Mouse (Mus musculus) kidney, embryonic 16.5 days (tissue): ENCODE data around the gene Elmod2. TPM values are rescaled to one million over a fixed set of nuclear protein-coding genes. Genes with fewer than 3 reads are reported as not detected.

ENCODE experiments used
- ATAC-seq: fragments of 200-750 bp; cut with Nextera tagmentation; 2 replicates; pipeline ENCODE4 v1.8.0; 2017; ENCODE audit warnings: moderate TSS enrichment; ENCODE audit not compliant: low FRiP score, low TSS enrichment
- H3K27ac ChIP-seq: fragments of 300-500 bp; sonication (generic); 2 replicates; pipeline ENCODE4 v1.5.1; 2014; ENCODE audit warnings: low read length
- H3K27me3 ChIP-seq: fragments of 300-500 bp; sonication (generic); 2 replicates; pipeline ENCODE4 v1.6.1; 2014; ENCODE audit warnings: low read length, control low read depth, mixed read lengths; ENCODE audit not compliant: insufficient read depth
- H3K36me3 ChIP-seq: fragments of 300-500 bp; sonication (generic); 2 replicates; pipeline ENCODE4 v1.6.1; 2014; ENCODE audit warnings: low read length, control low read depth, mixed read lengths; ENCODE audit not compliant: insufficient read depth
- H3K4me1 ChIP-seq: fragments of 300-500 bp; sonication (generic); 2 replicates; pipeline ENCODE4 v1.6.1; 2014; ENCODE audit warnings: low read length, control low read depth, mixed read lengths; ENCODE audit not compliant: insufficient read depth
- H3K4me2 ChIP-seq: fragments of 300-500 bp; sonication (generic); replicated peaks from 2 replicates; pipeline ENCODE4 v1.6.1; 2014; ENCODE audit warnings: low read depth, low read length
- H3K4me3 ChIP-seq: fragments of 300-500 bp; sonication (generic); 2 replicates; pipeline ENCODE4 v1.5.1; 2014; ENCODE audit warnings: mild to moderate bottlenecking, low read length
- H3K9ac ChIP-seq: fragments of 300-500 bp; sonication (generic); replicated peaks from 2 replicates; pipeline ENCODE4 v1.6.1; 2014; ENCODE audit warnings: low read length
- H3K9me3 ChIP-seq: fragments of 300-500 bp; sonication (generic); 2 replicates; pipeline ENCODE4 v1.6.1; 2016; ENCODE audit warnings: low read length, control low read depth
- WGBS: fragments of 180-500 bp; shearing (Covaris S2); extraction: QIAGEN DNeasy Blood & Tissue Kit; methylation state at CpG from one replicate; pipeline ENCODE4 v1.1.7; 2014; 5-methylcytosine and 5-hydroxymethylcytosine counted together
- polyA plus RNA-seq: library from polyadenylated mRNA; unstranded; fragments of >200 nt; fragmentation: Nextera tagmentation; extraction: Ambion mirVana; gene quantifications from 2 replicates; pipeline ENCODE4 v1.2.1, GENCODE M21; 2015

Elmod2 gene
- polyA plus RNA-seq, 1 experiment from 2014 or later, result 15.4 TPM

DNA sequence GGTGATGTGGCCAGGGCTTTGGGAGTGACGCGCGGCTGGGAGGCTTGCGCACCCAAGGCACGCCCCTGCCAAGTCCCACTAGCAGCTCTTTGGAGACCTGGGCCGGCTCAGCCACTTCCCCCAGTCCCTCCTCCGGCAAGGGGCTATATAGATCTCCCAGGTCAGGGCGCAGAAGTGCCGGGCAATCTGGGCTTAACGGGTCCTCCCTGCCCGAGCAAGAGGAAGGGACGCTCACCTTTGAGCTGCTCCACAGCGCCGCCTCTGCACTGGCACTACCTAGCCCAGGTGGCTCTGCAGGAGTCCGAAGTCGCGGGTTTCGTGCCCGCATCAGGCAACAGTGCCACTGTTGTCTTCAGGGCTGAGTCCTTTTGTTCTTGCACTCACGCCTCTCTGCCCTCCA is 42.1 kb downstream of the Elmod2 start, which contains the start of gene Ucp1:
Gene Ucp1 (plus strand): TSS at position 177 of the 400 bp plus-strand sequence.
- WGBS, result 1% methylated on average over 20 of the region's 20 CpGs
- Histone ChIP-seq H3K9me3 (no peaks in the 10 kb centered on the region), H3K27ac (no peak within 1 kb of the TSS), H3K27me3 (peaks cover 23% of the 10 kb centered on the region), H3K4me2 (peak within 1 kb of the TSS; percentile 57), H3K4me1 (0 out of 2 replicates have a peak, but pooled peaks cover 8% of the 10 kb centered on the region), H3K9ac (0 out of 2 replicates have a peak within 1 kb of the TSS, but pooled peaks have one; percentile 22), H3K36me3 (no peaks in the 10 kb centered on the region), H3K4me3 (peak within 1 kb of the TSS; percentile 42)
- ATAC-seq, result peak; percentile 74

- 79% methylated on average over 8 of the region's 8 CpGs for WGBS
- ATAC-seq, result no peak
Observed at GRCm38 (mm10) chr8:83285391-83285790, 46.9 kb downstream of the Elmod2 start.

DNA sequence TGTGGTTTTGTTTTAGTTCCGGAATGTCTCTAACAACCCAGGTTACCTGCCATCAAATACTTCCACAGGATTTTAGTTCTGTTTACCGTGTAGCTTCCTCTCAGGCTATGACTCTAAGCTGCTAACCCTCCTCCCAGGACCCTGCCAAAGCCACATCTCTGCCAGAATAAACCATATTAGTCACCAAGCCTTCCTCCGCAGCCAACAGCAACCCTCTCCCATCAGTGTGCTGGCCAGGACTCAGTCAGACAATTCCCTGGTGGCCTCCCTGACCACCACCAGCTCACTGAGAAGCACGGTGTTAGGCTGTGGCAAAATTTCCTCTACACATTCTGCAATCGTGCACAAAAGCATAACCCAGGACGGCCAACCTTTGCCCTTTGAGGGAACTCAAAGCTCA is 53.9 kb downstream of the Elmod2 start:
- H3K4me1 ChIP-seq, result 0 out of 2 replicates have a peak, but pooled peaks cover 2% of the 10 kb centered on the region
- no peak overlapping the region for H3K4me2 ChIP-seq
- no peak overlapping the region for H3K27ac ChIP-seq
- H3K4me3 ChIP-seq, result no peak overlapping the region
- H3K27me3 ChIP-seq, result no peaks in the 10 kb centered on the region
- WGBS, result 80% methylated on average over 6 of the region's 6 CpGs
- H3K36me3 ChIP-seq, result no peaks in the 10 kb centered on the region
- H3K9me3 ChIP-seq, result no peaks in the 10 kb centered on the region
- no peak for ATAC-seq
- no peak overlapping the region for H3K9ac ChIP-seq

More at GRCm38 (mm10) chr8:83285391-83285790, 46.9 kb downstream of the Elmod2 start:
- H3K36me3 ChIP-seq, result no peaks in the 10 kb centered on the region
- H3K27me3 ChIP-seq, result peaks cover 18% of the 10 kb centered on the region
- no peaks in the 10 kb centered on the region for H3K9me3 ChIP-seq
- H3K4me1 ChIP-seq, result 0 out of 2 replicates have a peak, but pooled peaks cover 6% of the 10 kb centered on the region
- H3K27ac ChIP-seq, result no peak overlapping the region
- H3K4me2 ChIP-seq, result no peak overlapping the region
- no peak overlapping the region for H3K4me3 ChIP-seq
- no peak overlapping the region for H3K9ac ChIP-seq

GRCm38 (mm10) chr8:83274470-83274869 is 57.8 kb downstream of the Elmod2 start:
- H3K4me1 ChIP-seq, result 0 out of 2 replicates have a peak, but pooled peaks cover 2% of the 10 kb centered on the region
- no peaks in the 10 kb centered on the region for H3K9me3 ChIP-seq
- no peak overlapping the region for H3K4me3 ChIP-seq
- peak; percentile 78 for ATAC-seq
- 37% methylated on average over 11 of the region's 11 CpGs for WGBS
- peaks cover 5% of the 10 kb centered on the region; the same call in 1 of the 2 replicates for H3K36me3 ChIP-seq
- no peak overlapping the region for H3K9ac ChIP-seq
- no peak overlapping the region for H3K27ac ChIP-seq
- no peak overlapping the region; the same call in 1 of the 2 replicates for H3K4me2 ChIP-seq
- no peaks in the 10 kb centered on the region for H3K27me3 ChIP-seq

- Histone ChIP-seq H3K4me1 (0 out of 2 replicates have a peak, but pooled peaks cover 2% of the 10 kb centered on the region), H3K27ac (no peak overlapping the region), H3K27me3 (no peaks in the 10 kb centered on the region), H3K9me3 (no peaks in the 10 kb centered on the region), H3K36me3 (peaks cover 5% of the 10 kb centered on the region; the same call in 1 of the 2 replicates), H3K9ac (no peak overlapping the region), H3K4me2 (no peak overlapping the region), H3K4me3 (no peak overlapping the region)
- WGBS, result 71% methylated on average over 10 of the region's 10 CpGs
- ATAC-seq, result no peak
Observed at GRCm38 (mm10) chr8:83272464-83272863, 59.8 kb downstream of the Elmod2 start.

DNA sequence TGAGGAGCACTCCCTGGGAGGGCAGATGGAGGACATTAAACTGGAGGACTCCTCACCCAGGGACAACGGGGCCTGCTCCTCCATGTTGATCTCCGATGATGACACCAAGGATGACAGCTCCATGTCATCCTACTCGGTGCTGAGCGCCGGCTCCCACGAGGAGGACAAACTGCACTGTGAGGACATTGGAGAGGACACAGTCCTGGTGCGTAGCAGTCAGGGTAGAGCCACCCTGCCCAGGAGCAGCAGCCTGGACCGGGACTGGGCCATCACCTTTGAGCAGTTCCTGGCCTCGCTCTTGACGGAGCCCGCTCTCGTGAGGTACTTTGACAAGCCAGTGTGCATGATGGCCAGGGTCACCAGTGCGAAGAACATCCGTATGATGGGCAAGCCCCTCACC is 61.1 kb downstream of the Elmod2 start:
- Histone ChIP-seq H3K4me1 (0 out of 2 replicates have a peak, but pooled peaks cover 2% of the 10 kb centered on the region), H3K27me3 (no peaks in the 10 kb centered on the region), H3K9me3 (no peaks in the 10 kb centered on the region), H3K4me3 (no peak overlapping the region), H3K4me2 (no peak overlapping the region), H3K27ac (no peak overlapping the region), H3K9ac (no peak overlapping the region), H3K36me3 (peaks cover 5% of the 10 kb centered on the region; the same call in 1 of the 2 replicates)
- ATAC-seq, result no peak
- WGBS, result 93% methylated on average over 14 of the region's 14 CpGs

Other genes with a start within 250 kb of the Elmod2 start
- gene Tbc1d9, start 167.1 kb downstream of the Elmod2 start, polyA plus RNA-seq, result 2.3 TPM in 2 replicates
- gene Gm10645, start 166.3 kb downstream of the Elmod2 start, polyA plus RNA-seq, result 0.86 and 1.7 TPM in 2 replicates
- not detected in 2 replicates for gene Ucp1, start 42.1 kb downstream of the Elmod2 start, polyA plus RNA-seq
- not detected in 2 replicates for gene Mgat4d, start 16.0 kb upstream of the Elmod2 start, polyA plus RNA-seq
- 0.14 and 0.22 TPM in 2 replicates for gene Clgn, start 57.4 kb upstream of the Elmod2 start, polyA plus RNA-seq
- 104 and 112 TPM in 2 replicates for gene Scoc, start 125.9 kb upstream of the Elmod2 start, polyA plus RNA-seq
- gene Olfr370, start 203.3 kb upstream of the Elmod2 start, polyA plus RNA-seq, result not detected in 2 replicates
- 356 and 362 TPM in 2 replicates for gene Ndufb7, start 234.2 kb upstream of the Elmod2 start, polyA plus RNA-seq